Mouse (Mus musculus): Measurements from ENCODE around the gene Mia2.
"Not testable (repeated sequence)": the region's sequence is repeated elsewhere in the genome, so short reads cannot be mapped to it uniquely, and the experiment has no call there.

The Mia2 gene

GRCm38 (mm10) chr12:59095104-59096025 is at the start of gene Mia2:
Gene Mia2, plus strand, starts transcription at chr12:59095799.
- DNase-seq (ENCODE audit: low read depth, low spot score) = no peak

GRCm38 (mm10) chr12:59052470-59052869 is 43.1 kb upstream of the Mia2 start:
- no peak for DNase-seq (ENCODE audit: low read depth, low spot score)

GRCm38 (mm10) chr12:59053166-59053565 is 42.4 kb upstream of the Mia2 start:
- DNase-seq (ENCODE audit: low read depth, low spot score) = no peak

GRCm38 (mm10) chr12:59053976-59054375 is 41.6 kb upstream of the Mia2 start:
- DNase-seq (ENCODE audit: low read depth, low spot score) = no peak

GRCm38 (mm10) chr12:59055196-59055850 is 40.3 kb upstream of the Mia2 start:
- no peak for DNase-seq (ENCODE audit: low read depth, low spot score)

- no peak for DNase-seq (ENCODE audit: low read depth, low spot score)
Observed at GRCm38 (mm10) chr12:59056222-59056621, 39.4 kb upstream of the Mia2 start.

GRCm38 (mm10) chr12:59058242-59058641 is 37.4 kb upstream of the Mia2 start:
- not testable (repeated sequence) for DNase-seq (ENCODE audit: low read depth, low spot score)

GRCm38 (mm10) chr12:59060322-59060721 is 35.3 kb upstream of the Mia2 start:
- no peak for DNase-seq (ENCODE audit: low read depth, low spot score)

- DNase-seq (ENCODE audit: low read depth, low spot score) = peak; percentile 90
Observed at GRCm38 (mm10) chr12:59060993-59061595, 34.5 kb upstream of the Mia2 start, which contains the start of gene Trappc6b. Gene Trappc6b, minus strand, starts transcription at chr12:59061472.

- DNase-seq (ENCODE audit: low read depth, low spot score) = no peak
Observed at GRCm38 (mm10) chr12:59064837-59065236, 30.8 kb upstream of the Mia2 start.

GRCm38 (mm10) chr12:59065776-59066175 is 29.8 kb upstream of the Mia2 start:
- no peak for DNase-seq (ENCODE audit: low read depth, low spot score)

- peak; percentile 99 for DNase-seq (ENCODE audit: low read depth, low spot score)
Observed at GRCm38 (mm10) chr12:59066448-59067077, 29.0 kb upstream of the Mia2 start, which contains the start of gene Pnn. Gene Pnn, plus strand, starts transcription at chr12:59066884.

- DNase-seq (ENCODE audit: low read depth, low spot score) = peak; percentile 13
Observed at GRCm38 (mm10) chr12:59067095-59067494, 28.5 kb upstream of the Mia2 start.

- no peak for DNase-seq (ENCODE audit: low read depth, low spot score)
Observed at GRCm38 (mm10) chr12:59068791-59069190, 26.8 kb upstream of the Mia2 start.

GRCm38 (mm10) chr12:59072286-59072685 is 23.3 kb upstream of the Mia2 start:
- peak; percentile 53 for DNase-seq (ENCODE audit: low read depth, low spot score)

GRCm38 (mm10) chr12:59074052-59074451 is 21.5 kb upstream of the Mia2 start:
- peak; percentile 48 for DNase-seq (ENCODE audit: low read depth, low spot score)

GRCm38 (mm10) chr12:59076996-59077395 is 18.6 kb upstream of the Mia2 start:
- no peak for DNase-seq (ENCODE audit: low read depth, low spot score)

- no peak for DNase-seq (ENCODE audit: low read depth, low spot score)
Observed at GRCm38 (mm10) chr12:59077883-59078282, 17.7 kb upstream of the Mia2 start.

GRCm38 (mm10) chr12:59080461-59080860 is 15.1 kb upstream of the Mia2 start:
- no peak for DNase-seq (ENCODE audit: low read depth, low spot score)

- no peak for DNase-seq (ENCODE audit: low read depth, low spot score)
Observed at GRCm38 (mm10) chr12:59084446-59084845, 11.2 kb upstream of the Mia2 start.

GRCm38 (mm10) chr12:59086171-59086570 is 9.4 kb upstream of the Mia2 start:
- no peak for DNase-seq (ENCODE audit: low read depth, low spot score)

GRCm38 (mm10) chr12:59093543-59093942 is 2.1 kb upstream of the Mia2 start:
- no peak for DNase-seq (ENCODE audit: low read depth, low spot score)
